Mouse (Mus musculus) macrophage (primary cell): ENCODE measurements around the gene Stum. TPM values are rescaled to one million over a fixed set of nuclear protein-coding genes. Genes with fewer than 3 reads are reported as not detected.

ENCODE experiments used
- H3K27ac ChIP-seq: fragments of 350-480 bp; formaldehyde crosslinking; 2 replicates; pipeline ENCODE4 v1.9.0; 2021
- H3K36me3 ChIP-seq: fragments of 350-480 bp; formaldehyde crosslinking; 2 replicates; pipeline ENCODE4 v1.9.0; 2021; ENCODE audit errors: inconsistent target
- H3K4me3 ChIP-seq: fragments of 350-480 bp; formaldehyde crosslinking; 2 replicates; pipeline ENCODE4 v1.9.0; 2021; ENCODE audit errors: inconsistent target
- H3K79me2 ChIP-seq: fragments of 350-480 bp; formaldehyde crosslinking; 2 replicates; pipeline ENCODE4 v1.9.0; 2021; ENCODE audit errors: inconsistent target
- WGBS: methylation state at CpG from one replicate; pipeline ENCODE4 v1.1.7; 2026; ENCODE audit warnings: inconsistent platforms; ENCODE audit not compliant: missing documents; 5-methylcytosine and 5-hydroxymethylcytosine counted together
- polyA plus RNA-seq: library from polyadenylated mRNA; stranded (reverse); fragments of 250-400 nt; gene quantifications from 3 replicates; pipeline ENCODE4 v1.2.4, GENCODE M21; 2018; ENCODE audit warnings: inconsistent platforms

The Stum gene
- polyA plus RNA-seq, 1 experiment from 2014 or later, result 0.09 TPM

DNA sequence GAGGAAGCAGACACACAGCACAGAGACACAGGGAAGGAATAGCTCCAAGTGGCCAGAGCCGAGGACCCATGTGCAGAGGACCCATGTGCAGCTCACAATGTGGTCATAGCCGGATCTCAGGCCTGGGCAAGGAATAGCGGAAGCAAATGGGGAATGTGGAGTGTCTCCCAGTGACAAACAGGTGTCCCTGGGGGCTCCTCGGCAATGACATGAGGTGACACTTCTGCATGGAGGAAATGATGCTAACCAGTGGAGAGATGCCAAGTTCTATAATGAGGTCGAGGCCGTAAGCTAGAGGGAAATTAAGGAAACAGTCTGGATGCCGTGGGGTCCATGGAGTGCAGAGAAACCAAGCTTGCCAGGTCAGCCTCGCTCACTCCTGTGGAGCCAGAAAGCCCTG, 54.4 kb downstream of the Stum start:
- Histone ChIP-seq H3K36me3 (no peaks in the 10 kb centered on the region), H3K27ac (peak overlapping the region; percentile 89), H3K4me3 (no peak overlapping the region), H3K79me2 (no peaks in the 10 kb centered on the region; the same call in 1 of the 2 replicates)
- WGBS, result 54% methylated on average over 8 of the region's 8 CpGs

DNA sequence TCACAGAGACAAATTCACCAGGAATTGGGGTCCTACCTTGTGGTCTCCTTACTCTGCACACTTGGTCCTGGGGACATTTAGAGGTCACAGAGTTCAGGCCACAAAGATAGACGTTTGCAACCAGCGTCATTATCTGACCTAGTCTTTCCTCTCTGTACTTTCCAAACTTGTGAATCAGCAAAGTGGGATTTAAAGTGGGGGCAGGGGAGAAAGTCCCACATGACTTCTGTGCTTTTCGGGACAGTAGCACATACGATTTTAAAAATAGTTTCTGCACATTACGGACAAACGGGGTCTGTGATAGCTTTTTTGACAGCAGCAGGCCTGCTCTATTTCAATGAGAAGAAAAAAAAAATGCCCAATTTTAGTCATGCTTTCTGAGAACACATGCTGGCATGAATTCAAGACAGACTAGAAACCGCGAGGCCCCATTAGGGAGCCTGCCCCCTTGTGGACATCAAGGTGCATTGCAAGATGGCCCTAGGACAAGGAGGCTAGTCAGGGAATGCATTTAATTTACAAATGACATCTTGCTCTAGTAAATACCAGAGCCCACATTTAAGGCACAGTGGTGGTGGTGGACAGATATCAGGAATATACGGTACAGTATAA, 55.1 kb downstream of the Stum start:
- Histone ChIP-seq H3K27ac (peak overlapping the region; percentile 89), H3K4me3 (no peak overlapping the region), H3K79me2 (no peaks in the 10 kb centered on the region; the same call in 1 of the 2 replicates), H3K36me3 (no peaks in the 10 kb centered on the region)
- 8% methylated on average over 9 of the region's 9 CpGs for WGBS

DNA sequence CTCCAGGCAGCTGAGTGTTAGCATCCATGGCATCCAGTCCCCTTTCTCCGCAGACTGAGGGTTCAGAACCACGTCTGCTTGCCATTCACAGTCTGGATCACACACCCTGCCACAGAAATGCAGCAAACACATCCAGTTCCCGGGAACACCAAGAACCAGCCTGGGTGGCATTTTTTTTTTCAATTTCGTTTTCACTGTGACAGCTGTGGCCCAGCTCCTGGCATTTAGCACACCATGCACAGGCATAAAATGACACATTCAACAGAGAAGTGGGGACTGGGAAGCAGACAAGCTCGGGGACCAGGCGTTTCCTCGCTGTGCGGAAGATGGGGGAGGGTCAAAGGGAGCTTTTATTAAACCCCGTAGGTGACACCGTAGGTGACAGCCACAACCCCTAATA, 55.6 kb downstream of the Stum start:
- Histone ChIP-seq H3K36me3 (no peaks in the 10 kb centered on the region), H3K27ac (peak overlapping the region; percentile 89), H3K79me2 (no peaks in the 10 kb centered on the region; the same call in 1 of the 2 replicates), H3K4me3 (no peak overlapping the region)
- 24% methylated on average over 10 of the region's 10 CpGs for WGBS

DNA sequence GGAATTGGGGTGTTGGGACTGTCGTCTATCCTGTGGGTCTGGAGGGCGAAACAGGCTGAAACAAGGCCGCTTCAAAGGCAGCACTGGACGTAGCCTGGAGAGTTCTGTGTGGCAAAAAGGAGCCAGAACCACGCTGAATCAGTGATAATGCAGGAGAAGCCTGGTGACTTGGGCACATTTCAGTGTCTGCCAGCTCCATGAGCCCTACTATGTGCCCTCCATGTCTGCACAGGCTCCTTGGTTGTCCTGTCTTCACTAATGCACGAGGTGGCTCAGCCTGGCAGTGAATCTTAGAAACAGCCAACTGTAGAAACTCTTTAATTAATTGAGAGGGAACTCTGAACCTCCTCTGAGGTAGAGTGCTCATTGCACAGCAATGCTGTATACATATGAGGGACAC, 56.9 kb downstream of the Stum start:
- H3K79me2 ChIP-seq, result no peaks in the 10 kb centered on the region; the same call in 1 of the 2 replicates
- no peaks in the 10 kb centered on the region; the same call in 1 of the 2 replicates for H3K36me3 ChIP-seq
- H3K27ac ChIP-seq, result peak overlapping the region; percentile 89; the same call in 1 of the 2 replicates
- H3K4me3 ChIP-seq, result no peak overlapping the region
- 89% methylated on average over 5 of the region's 6 CpGs for WGBS

DNA sequence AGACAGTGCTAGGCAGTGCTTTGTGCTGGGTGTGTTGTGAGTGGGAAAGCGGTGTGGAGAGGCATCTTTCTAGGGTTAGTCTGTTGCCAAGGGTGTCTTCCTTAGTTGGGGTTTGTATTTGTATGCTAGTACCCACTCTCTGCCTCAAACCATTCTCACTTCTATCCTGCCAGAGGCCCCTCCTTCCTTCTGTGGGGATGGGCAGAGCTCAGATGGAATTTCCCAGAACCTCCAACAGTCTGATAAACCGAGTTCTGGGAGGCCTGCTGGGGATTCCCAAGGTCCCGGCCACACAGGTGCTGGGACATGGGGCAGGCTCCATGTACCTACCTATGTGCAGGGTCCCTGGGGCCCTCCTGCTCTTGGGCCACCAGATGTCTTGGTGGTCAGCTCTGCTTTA, 59.4 kb downstream of the Stum start:
- H3K79me2 ChIP-seq, result peaks cover 5% of the 10 kb centered on the region; the same call in 1 of the 2 replicates
- WGBS, result 86% methylated on average over 2 of the region's 3 CpGs

DNA sequence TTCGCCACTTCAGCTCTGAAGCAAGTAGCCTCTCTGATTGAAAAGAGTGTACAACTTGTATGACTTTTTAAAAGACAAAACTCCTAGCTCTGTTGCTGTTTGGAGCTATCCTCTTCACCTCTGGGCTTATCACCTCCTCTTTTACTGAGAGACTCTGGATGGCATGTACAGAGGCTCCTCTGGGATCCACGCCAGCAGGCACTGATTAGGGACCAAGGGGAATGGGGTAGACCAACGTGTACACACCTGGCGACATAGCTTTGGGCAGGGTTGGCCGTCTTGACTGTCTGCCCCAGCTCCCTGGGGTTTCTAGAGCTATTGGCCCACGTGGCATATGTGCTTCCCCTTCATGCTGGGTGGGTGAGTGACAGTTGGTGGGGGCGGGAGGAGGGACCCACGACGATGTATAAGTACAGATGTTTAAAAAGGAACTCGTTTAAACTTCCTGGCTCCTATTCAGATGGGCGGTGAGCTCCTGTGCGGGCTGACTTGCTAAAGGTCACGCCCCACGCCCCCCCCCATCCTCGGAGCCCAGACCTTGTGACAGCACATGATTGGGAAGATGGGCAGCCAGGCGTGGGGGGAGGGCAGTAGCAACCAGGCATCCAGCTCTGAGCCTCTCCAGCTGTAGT, 60.2 kb downstream of the Stum start:
- peaks cover 21% of the 10 kb centered on the region for H3K36me3 ChIP-seq
- H3K79me2 ChIP-seq, result peaks cover 11% of the 10 kb centered on the region; the same call in 1 of the 2 replicates
- H3K27ac ChIP-seq, result peak overlapping the region; percentile 76
- 15% methylated on average over 16 of the region's 16 CpGs for WGBS
- H3K4me3 ChIP-seq, result no peak overlapping the region

More for the DNA sequence above, 59.4 kb downstream of the Stum start:
- Histone ChIP-seq H3K27ac (peak overlapping the region; percentile 76), H3K4me3 (no peak overlapping the region), H3K36me3 (peaks cover 13% of the 10 kb centered on the region)

DNA sequence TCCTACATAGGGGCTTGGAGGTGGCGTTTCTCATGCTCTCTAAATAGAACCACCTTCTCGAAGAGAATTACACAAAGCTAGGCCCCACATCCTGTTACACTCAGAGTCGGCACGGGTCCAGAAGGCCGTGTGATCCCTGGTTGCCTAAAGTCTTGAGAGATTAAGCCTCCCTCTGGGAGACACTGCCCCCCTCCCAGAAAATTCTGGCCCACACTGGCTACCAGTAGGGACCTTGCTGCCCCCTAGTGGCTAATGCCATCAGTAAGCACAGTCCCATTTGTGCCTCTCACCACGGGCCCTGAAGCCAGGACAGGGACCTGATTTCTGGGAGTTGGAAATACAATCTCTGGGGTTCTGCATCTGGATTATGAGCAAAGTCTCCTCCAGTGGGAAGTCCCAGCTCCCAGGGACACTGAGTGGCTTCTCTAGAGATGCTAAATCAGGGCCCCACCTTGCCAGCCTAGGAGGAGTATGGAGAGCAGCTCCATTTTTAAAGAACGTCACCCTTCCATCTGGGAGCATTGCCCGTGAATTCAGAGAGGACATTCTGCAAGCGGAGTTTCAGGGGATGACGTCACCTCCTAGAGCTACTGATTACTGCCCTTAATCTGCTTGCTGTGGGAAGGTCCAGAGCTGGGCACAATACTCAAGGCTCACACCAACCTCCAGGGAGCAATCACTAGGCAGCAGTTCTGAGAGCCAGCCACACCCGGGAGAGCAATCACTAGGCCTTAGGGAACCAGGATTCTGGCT, 61.1 kb downstream of the Stum start:
- peaks cover 16% of the 10 kb centered on the region; the same call in 1 of the 2 replicates for H3K79me2 ChIP-seq
- peak overlapping the region; percentile 76 for H3K27ac ChIP-seq
- no peak overlapping the region for H3K4me3 ChIP-seq
- H3K36me3 ChIP-seq, result peaks cover 22% of the 10 kb centered on the region
- WGBS, result 35% methylated on average over 10 of the region's 11 CpGs

DNA sequence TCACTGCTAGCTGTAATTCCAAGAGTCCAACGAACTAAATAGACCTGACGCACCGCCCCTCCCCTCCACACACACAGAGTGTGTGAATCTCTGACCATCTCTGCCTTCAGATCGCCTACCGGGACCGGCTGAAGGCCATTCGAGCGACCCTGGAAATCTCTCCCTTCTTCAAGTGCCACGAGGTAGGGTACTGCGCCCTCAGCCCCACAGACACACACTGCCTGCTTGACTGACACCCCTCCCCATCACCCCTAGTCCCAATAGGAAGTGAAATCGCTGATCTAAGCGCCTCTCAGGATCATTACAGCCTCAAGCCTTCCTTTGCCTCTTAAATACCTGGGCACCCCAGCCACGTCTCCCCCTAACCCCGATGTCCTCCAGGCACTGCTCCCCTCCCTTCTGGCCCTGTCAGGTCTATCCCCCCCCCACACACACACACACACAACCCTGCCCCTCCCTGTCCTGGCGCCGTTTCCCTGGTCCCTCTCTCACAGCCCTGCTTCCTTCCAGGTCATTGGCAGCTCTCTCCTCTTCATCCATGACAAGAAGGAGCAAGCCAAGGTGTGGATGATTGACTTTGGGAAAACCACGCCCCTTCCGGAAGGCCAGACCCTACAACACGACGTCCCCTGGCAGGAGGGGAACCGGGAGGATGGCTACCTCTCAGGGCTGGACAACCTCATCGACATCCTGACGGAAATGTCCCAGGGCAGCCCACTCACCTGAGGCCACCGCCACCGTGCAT, 62.0 kb downstream of the Stum start:
- Histone ChIP-seq H3K4me3 (no peak overlapping the region), H3K79me2 (peaks cover 16% of the 10 kb centered on the region; the same call in 1 of the 2 replicates), H3K36me3 (peaks cover 22% of the 10 kb centered on the region), H3K27ac (peak overlapping the region; percentile 76)
- 87% methylated on average over 24 of the region's 25 CpGs for WGBS

DNA sequence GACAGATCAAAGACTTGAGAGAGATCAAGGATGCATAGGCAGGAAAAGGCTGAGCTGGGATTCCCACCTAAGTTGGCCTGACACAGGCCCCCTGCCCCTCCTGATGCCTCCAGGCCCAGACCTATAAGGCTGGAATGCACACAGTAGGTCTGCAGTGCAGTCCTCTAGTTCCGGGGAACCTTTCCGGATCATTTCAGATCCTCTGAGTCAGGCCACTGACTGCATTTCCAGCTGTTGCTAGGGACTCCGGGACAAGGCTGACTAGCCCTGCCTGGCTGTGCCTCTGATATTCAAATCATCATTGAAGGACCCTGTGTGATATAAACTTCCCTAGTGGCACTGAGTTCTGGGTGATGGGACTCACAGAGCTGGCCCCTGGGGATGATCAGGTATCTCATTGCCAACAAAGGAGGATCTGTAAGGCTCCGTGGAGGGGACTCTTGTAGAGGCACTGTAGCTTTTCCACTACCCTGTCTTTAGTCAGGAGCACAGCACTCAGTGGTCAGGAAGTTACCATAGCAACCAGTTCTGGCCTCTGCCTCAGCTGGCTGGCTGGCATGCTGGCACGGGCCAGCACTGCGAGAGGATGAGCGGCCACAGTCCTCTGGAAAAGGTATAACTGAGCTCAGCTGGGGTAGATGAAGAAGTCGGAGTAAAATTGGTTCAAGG, 62.7 kb downstream of the Stum start:
- H3K27ac ChIP-seq, result peak overlapping the region; percentile 76; the same call in 1 of the 2 replicates
- H3K4me3 ChIP-seq, result no peak overlapping the region
- WGBS, result 92% methylated on average over 6 of the region's 8 CpGs
- peaks cover 28% of the 10 kb centered on the region for H3K36me3 ChIP-seq
- peaks cover 16% of the 10 kb centered on the region; the same call in 1 of the 2 replicates for H3K79me2 ChIP-seq

DNA sequence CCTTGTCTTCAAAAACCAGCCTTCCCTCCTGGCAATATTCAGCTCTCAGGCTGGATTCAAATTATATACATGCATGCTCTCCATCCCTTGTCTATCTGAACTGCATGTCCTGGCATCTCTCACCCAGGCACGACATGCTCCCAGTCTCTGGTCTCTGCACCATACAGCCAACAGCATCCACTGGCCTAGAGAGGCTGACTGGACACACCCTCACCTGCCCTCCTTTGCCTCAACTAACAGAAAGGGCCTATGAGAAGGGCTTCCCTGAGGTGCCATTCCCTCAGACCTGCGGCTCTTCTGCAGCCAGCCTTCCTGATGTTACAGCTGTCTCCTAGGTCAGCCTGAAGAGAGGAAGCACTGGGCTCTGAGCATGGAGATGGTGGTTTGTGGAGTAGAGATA, 64.2 kb downstream of the Stum start:
- Histone ChIP-seq H3K36me3 (peaks cover 41% of the 10 kb centered on the region), H3K27ac (0 out of 2 replicates have a peak overlapping the region, but pooled peaks have one; percentile 2), H3K4me3 (no peak overlapping the region), H3K79me2 (peaks cover 16% of the 10 kb centered on the region; the same call in 1 of the 2 replicates)
- WGBS, result 93% methylated on average over 2 of the region's 2 CpGs

DNA sequence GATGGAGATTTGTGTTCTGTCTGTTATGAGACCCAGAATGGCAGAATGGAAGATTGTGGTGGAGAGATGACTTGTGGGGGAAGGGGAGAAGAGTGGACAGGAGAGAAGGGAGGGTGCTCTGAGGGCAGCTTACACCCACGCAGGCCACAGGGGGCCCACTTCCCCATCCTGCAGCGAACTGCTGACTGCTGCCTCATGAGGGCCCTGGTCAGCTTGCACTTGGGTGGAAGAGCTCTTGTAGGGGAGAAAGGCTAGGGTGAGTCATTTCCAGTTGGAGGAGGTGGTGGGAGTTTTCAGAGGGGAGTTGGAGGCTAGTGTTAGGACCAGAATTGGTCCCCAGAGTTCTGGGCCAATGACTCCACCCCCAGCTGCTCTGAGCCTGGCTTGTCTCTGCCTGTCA, 66.2 kb downstream of the Stum start:
- 7% methylated on average over 2 of the region's 2 CpGs for WGBS
- Histone ChIP-seq H3K27ac (peak overlapping the region; percentile 61), H3K4me3 (no peak overlapping the region), H3K79me2 (peaks cover 21% of the 10 kb centered on the region; the same call in 1 of the 2 replicates), H3K36me3 (peaks cover 51% of the 10 kb centered on the region)

DNA sequence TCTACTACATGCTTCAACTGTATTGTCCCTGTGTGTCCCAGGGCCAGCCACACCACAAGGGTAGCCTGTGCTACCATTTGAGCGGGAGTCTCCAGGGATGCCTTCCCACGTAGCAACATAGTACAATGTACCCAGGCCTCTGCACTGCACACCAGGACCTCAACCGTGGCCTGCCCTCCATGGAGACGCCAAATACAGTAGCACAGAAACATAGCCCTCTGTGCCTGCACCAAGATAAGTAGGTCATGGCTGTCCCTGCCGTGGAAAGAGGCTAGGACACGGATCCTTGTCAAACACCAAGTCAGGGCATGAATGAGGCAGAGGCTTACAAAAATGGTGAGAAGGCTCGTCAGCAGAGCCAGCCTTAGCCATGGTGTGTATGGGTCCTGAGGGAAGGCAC, 67.5 kb downstream of the Stum start:
- Histone ChIP-seq H3K79me2 (peaks cover 34% of the 10 kb centered on the region; the same call in 1 of the 2 replicates), H3K4me3 (no peak overlapping the region), H3K36me3 (peaks cover 51% of the 10 kb centered on the region), H3K27ac (peak overlapping the region; percentile 61)
- WGBS, result 91% methylated on average over 7 of the region's 7 CpGs

DNA sequence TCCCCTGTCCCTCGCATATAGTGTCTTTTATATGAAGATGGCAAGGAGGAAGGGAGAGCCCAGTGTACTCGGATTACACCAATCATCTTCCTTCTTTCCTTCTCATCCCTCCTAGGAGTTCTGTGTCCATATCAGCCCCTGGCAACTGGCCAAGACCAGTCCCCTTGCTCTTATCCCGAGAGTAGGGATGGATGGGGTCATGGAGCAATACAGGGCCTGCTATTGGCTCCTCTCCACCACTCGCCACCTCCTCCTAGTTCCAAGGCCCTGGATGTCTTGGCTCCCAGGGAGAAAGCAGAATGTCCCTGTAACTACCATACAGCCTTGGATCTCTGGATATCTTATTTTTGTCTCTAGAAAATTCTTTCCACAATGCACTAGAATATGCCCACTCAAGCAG, 68.2 kb downstream of the Stum start:
- peaks cover 46% of the 10 kb centered on the region for H3K36me3 ChIP-seq
- no peak overlapping the region for H3K27ac ChIP-seq
- WGBS, result 83% methylated on average over 4 of the region's 4 CpGs
- peaks cover 39% of the 10 kb centered on the region; the same call in 1 of the 2 replicates for H3K79me2 ChIP-seq
- no peak overlapping the region for H3K4me3 ChIP-seq
